Mouse (Mus musculus) forebrain, embryonic 14.5 days (tissue): ENCODE results near the gene Gm44596. TPM values are rescaled to one million over a fixed set of nuclear protein-coding genes. Genes with fewer than 3 reads are reported as not detected.

Experiments
- ATAC-seq: fragments of 200-750 bp; cut with Nextera tagmentation; 2 replicates; pipeline ENCODE4 v1.8.0; 2017; ENCODE audit warnings: mild to moderate bottlenecking, moderate library complexity
- DNase-seq: peaks from one replicate; pipeline ENCODE4 v3.0.0-alpha.2; 2015; ENCODE audit warnings: low spot score
- H3K27ac ChIP-seq: fragments of 300-500 bp; sonication (generic); 2 replicates; pipeline ENCODE4 v1.5.1; 2014; ENCODE audit warnings: low read depth, mild to moderate bottlenecking, control low read depth, low read length, moderate library complexity
- H3K27me3 ChIP-seq: fragments of 300-500 bp; sonication (generic); replicated peaks from 2 replicates; pipeline ENCODE4 v1.6.1; 2014; ENCODE audit warnings: low read length, control low read depth, mixed read lengths; ENCODE audit not compliant: control insufficient read depth, insufficient read depth
- H3K36me3 ChIP-seq: fragments of 300-500 bp; sonication (generic); 2 replicates; pipeline ENCODE4 v1.6.1; 2014; ENCODE audit warnings: low read length, control low read depth; ENCODE audit not compliant: control insufficient read depth, insufficient read depth
- H3K4me1 ChIP-seq: fragments of 300-500 bp; sonication (generic); 2 replicates; pipeline ENCODE4 v1.6.1; 2014; ENCODE audit warnings: antibody characterized with exemption, low read length, control low read depth; ENCODE audit not compliant: control insufficient read depth, insufficient read depth
- H3K4me2 ChIP-seq: fragments of 300-500 bp; sonication (generic); 2 replicates; pipeline ENCODE4 v1.6.1; 2014; ENCODE audit warnings: mild to moderate bottlenecking, control low read depth, low read length
- H3K4me3 ChIP-seq: fragments of 300-500 bp; sonication (generic); 2 replicates; pipeline ENCODE4 v1.5.1; 2014; ENCODE audit warnings: low read depth, low read length, control low read depth
- H3K9ac ChIP-seq: fragments of 300-500 bp; sonication (generic); 2 replicates; pipeline ENCODE4 v1.6.1; 2014; ENCODE audit warnings: mild to moderate bottlenecking, low read length, control low read depth, moderate library complexity
- H3K9me3 ChIP-seq: fragments of 300-500 bp; sonication (generic); replicated peaks from 2 replicates; pipeline ENCODE4 v1.6.1; 2016; ENCODE audit warnings: low read length, control low read depth, mixed read lengths; ENCODE audit not compliant: control insufficient read depth
- WGBS: fragments of 180-500 bp; shearing (Covaris S2); extraction: QIAGEN DNeasy Blood & Tissue Kit; methylation state at CpG from one replicate; pipeline ENCODE4 v1.1.7; 2014; 5-methylcytosine and 5-hydroxymethylcytosine counted together
- polyA plus RNA-seq: library from polyadenylated mRNA; unstranded; fragments of >200 nt; fragmentation: Nextera tagmentation; extraction: Ambion mirVana; gene quantifications from 2 replicates; pipeline ENCODE4 v1.2.1, GENCODE M21; 2014

Gm44596 gene
- polyA plus RNA-seq, 1 experiment from 2014 or later, result not detected

DNA sequence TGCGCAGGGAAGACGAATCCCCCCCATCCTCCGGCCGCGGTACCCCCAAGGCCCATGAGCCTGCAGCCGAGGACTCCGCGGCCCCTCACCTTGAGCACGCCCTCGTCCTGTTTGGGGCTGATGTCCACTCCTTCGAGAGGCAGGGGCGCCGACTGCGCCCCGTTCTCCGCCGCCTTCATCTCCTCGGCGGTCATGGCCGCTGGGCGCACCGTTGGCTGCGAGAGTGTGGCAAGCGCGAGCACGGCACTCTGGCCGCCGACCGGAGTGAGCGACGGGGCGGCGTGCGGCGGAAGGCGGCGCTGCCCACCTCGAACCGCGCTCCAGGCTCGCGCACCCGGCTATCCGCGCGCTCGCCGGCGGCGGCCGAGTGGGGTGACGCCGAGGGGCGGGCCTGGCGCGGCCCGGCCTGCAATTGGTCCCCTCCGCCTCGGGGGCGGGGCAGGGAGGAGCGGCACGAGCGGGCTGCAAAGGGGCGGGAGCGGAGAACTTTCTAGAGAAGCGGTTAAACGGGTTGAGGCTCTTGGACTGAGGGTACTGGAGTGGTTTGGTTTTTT lies 63.1 kb downstream of the Gm44596 start, which contains the start of gene Fkbp4:
TSS of gene Fkbp4 (minus strand) at position 361 of the 554 bp plus-strand sequence.
- Histone ChIP-seq H3K4me2 (peak within 1 kb of the TSS; percentile 68), H3K4me3 (peak within 1 kb of the TSS; percentile 98), H3K27ac (peak within 1 kb of the TSS; percentile 92), H3K27me3 (no peaks in the 10 kb centered on the region), H3K4me1 (peaks cover 11% of the 10 kb centered on the region), H3K36me3 (peaks cover 31% of the 10 kb centered on the region), H3K9ac (peak within 1 kb of the TSS; percentile 97), H3K9me3 (no peaks in the 10 kb centered on the region)
- ATAC-seq (peak; percentile 95), DNase-seq (peak; percentile 96)
- under 1% methylated on average over 65 of the region's 67 CpGs for WGBS

DNA sequence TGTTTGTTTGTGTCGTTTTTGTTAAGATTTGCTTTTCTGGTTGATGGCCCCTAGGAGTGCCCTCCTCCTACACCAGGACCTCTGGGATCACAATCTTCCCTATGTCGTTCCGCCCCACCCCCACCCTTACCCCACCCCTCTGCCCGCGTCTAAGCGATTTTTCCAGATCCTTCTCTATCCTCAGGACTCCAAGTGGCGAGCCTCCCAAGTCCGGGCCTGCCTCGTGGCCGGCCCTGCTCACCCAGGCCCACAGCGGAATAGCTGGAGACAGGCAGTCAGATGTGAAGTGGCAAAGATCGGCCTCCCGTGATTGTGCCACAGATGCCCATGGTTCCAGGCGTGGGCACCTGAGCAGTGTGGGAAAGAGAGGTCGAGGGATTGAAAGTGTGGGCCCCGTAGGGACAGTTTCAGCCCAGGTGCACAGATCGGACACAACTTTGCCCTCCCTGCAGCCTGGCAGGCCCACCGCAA lies 63.6 kb downstream of the Gm44596 start:
- H3K27ac ChIP-seq, result no peak overlapping the region
- H3K4me3 ChIP-seq, result peak overlapping the region; percentile 98
- H3K9me3 ChIP-seq, result no peaks in the 10 kb centered on the region
- DNase-seq (no peak), ATAC-seq (peak; percentile 54)
- 31% methylated on average over 18 of the region's 18 CpGs for WGBS
- H3K36me3 ChIP-seq, result peaks cover 26% of the 10 kb centered on the region
- H3K9ac ChIP-seq, result peak overlapping the region; percentile 97
- H3K4me1 ChIP-seq, result peaks cover 11% of the 10 kb centered on the region
- peak overlapping the region; percentile 68 for H3K4me2 ChIP-seq
- no peaks in the 10 kb centered on the region for H3K27me3 ChIP-seq

DNA sequence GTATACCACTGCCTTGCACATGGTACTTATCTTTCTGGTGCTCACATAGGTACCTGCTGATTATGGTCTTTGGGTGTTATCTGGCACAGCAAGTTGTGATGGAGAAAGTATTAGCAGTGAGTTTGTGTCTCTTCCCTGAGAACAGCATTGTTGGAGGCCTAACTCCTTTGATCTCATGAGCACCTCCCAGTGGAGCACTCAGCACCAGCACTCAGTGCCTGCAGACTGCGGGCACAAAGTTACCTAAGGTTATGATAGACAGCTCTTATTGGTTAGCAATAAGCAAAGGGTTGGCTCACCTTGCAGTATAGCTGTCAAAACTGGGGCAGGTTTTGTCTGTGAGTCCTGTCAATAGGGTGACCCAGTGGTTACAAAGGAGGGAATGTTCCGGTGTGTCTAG lies 64.9 kb downstream of the Gm44596 start:
- Histone ChIP-seq H3K9ac (no peak overlapping the region), H3K9me3 (no peaks in the 10 kb centered on the region), H3K4me1 (peaks cover 11% of the 10 kb centered on the region), H3K36me3 (peaks cover 13% of the 10 kb centered on the region), H3K27ac (no peak overlapping the region), H3K4me2 (no peak overlapping the region), H3K4me3 (no peak overlapping the region), H3K27me3 (no peaks in the 10 kb centered on the region)
- WGBS, result 95% methylated on average over 2 of the region's 2 CpGs
- ATAC-seq (no peak), DNase-seq (no peak)

DNA sequence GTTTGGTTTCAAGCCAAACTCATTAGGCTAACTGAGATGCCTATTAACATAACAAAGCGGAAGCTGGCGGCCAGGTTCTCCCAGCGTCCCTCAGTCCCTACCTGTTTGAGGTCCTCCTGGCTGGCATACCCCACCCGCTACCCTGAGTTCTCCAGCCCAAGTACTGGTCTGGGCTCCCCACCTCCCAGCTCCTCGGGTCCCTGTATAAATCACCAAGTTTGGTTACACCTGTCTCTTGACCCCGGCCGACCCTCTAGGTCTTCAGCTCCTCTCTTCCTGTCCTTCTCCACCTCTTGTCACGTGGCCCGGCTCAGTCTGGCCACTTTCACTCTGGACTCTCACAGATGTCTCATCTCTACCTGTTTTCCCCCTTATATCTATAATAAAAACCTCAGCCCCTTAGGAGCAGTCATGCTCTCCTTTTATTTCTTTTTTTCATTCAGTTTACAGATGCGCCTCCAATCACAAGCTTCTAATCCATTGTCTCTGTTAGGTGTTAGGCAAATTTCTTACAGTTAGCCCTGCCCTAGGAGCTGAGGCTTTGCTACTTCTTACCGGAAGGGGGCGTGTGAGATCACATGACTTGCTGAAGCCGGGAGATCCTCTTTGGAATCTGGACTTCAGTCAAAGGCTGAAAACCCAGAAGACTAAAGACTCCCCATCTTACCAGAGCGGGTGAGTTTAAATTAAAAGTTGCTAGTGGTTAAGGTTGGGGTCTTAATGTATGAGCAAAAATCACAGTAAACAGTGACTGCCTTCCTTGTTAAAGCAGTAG lies 70.6 kb downstream of the Gm44596 start:
- no peak overlapping the region for H3K27ac ChIP-seq
- H3K9ac ChIP-seq, result no peak overlapping the region
- H3K4me1 ChIP-seq, result peaks cover 6% of the 10 kb centered on the region; the same call in 1 of the 2 replicates
- peak overlapping the region; percentile 30 for H3K4me2 ChIP-seq
- no peaks in the 10 kb centered on the region for H3K9me3 ChIP-seq
- H3K4me3 ChIP-seq, result no peak overlapping the region
- 12% methylated on average over 14 of the region's 14 CpGs for WGBS
- peak; percentile 79 for ATAC-seq
- no peaks in the 10 kb centered on the region for H3K27me3 ChIP-seq
- DNase-seq, result peak; percentile 80
- H3K36me3 ChIP-seq, result no peaks in the 10 kb centered on the region

DNA sequence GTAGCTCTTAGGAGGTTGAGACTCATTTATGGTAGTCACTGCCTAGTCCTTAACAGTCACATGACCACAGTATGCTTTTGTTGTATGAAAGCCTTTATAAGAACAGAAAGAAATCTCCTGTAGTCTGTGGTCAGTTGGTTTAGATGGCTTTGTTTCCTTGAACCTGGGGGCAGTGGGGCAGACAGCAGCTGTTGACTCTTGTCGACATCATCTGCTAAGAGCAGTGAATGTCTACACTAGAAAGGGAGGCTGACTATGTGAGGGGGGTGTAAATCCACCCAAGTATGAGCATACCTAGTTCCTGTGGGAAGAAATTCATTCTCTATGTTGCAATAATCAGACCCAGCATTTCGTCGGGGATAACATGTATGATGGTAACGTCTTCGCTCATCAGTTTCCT lies 71.8 kb downstream of the Gm44596 start:
- H3K4me1 ChIP-seq, result peaks cover 6% of the 10 kb centered on the region; the same call in 1 of the 2 replicates
- H3K27ac ChIP-seq, result no peak overlapping the region
- H3K36me3 ChIP-seq, result no peaks in the 10 kb centered on the region
- ATAC-seq, result no peak
- 97% methylated on average over 5 of the region's 5 CpGs for WGBS
- no peak overlapping the region for H3K4me2 ChIP-seq
- no peaks in the 10 kb centered on the region for H3K27me3 ChIP-seq
- no peaks in the 10 kb centered on the region for H3K9me3 ChIP-seq
- H3K4me3 ChIP-seq, result no peak overlapping the region
- H3K9ac ChIP-seq, result no peak overlapping the region
- no peak for DNase-seq

DNA sequence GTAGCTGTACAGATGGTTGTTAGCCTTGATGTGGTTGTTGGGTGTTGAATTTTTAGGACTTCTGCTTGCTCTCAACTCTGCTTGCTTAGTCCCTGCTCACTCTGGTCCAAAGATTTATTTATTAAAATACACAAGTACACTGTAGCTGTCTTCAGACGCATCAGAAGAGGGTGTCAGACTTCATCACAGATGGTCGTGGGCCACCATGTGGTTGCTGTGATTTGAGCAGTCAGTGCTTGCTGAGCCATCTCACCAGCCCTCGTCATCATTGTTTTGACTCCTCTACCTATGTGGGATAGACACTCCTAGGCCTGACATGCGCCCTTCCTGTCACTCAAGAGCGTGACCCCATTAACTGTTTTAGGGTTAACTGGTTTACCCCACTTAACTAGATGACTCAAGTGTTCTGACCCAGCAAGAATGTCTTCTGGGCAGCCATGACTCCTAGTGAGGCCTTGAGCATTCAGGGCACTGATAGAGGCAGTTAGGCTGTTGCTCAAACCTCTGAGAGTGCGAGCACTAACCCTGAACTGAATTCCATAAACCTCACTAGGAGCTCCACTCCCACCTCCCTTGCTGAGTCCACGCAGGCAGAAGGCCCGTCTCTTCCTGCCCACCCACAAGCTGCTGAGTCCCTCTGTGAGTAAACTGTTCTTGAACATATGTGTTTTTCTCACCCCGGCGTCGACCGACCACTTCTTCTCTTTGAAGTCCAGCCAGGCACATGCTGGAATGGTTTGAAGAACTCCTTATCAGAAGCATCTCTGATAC lies 80.7 kb downstream of the Gm44596 start:
- H3K9me3 ChIP-seq, result no peaks in the 10 kb centered on the region

More for the DNA sequence above, 80.7 kb downstream of the Gm44596 start:
- Histone ChIP-seq H3K4me2 (no peak overlapping the region), H3K36me3 (no peaks in the 10 kb centered on the region), H3K27me3 (no peaks in the 10 kb centered on the region), H3K4me1 (no peaks in the 10 kb centered on the region), H3K4me3 (no peak overlapping the region), H3K27ac (no peak overlapping the region), H3K9ac (no peak overlapping the region)
- no peak for DNase-seq
- 84% methylated on average over 12 of the region's 12 CpGs for WGBS
- no peak for ATAC-seq

Other genes with a start within 250 kb of the Gm44596 start
- gene Tspan9, start 231.9 kb upstream of the Gm44596 start, polyA plus RNA-seq, result 23.0 and 36.2 TPM in 2 replicates
- 0.18 and 0.37 TPM in 2 replicates for gene Tead4, start 74.7 kb upstream of the Gm44596 start, polyA plus RNA-seq
- gene Tulp3, start 19.7 kb upstream of the Gm44596 start, polyA plus RNA-seq, result 10.4 and 11.5 TPM in 2 replicates
- gene Rhno1, start 12.6 kb upstream of the Gm44596 start, polyA plus RNA-seq, result 128 and 131 TPM in 2 replicates
- gene Foxm1, start 12.5 kb upstream of the Gm44596 start, polyA plus RNA-seq, result 18.4 and 21.5 TPM in 2 replicates
- gene Tex52, start within 50 bp of the Gm44596 start, polyA plus RNA-seq, result 0.32 and 0.61 TPM in 2 replicates
- gene Nrip2, start 23.8 kb downstream of the Gm44596 start, polyA plus RNA-seq, result 4.7 TPM in 2 replicates
- gene Itfg2, start 49.4 kb downstream of the Gm44596 start, polyA plus RNA-seq, result 28.0 and 32.1 TPM in 2 replicates
- gene Fkbp4, start 63.2 kb downstream of the Gm44596 start, polyA plus RNA-seq, result 366 and 400 TPM in 2 replicates
- gene Pzp, start 151.2 kb downstream of the Gm44596 start, polyA plus RNA-seq, result not detected in 2 replicates
- gene A2ml1, start 206.1 kb downstream of the Gm44596 start, polyA plus RNA-seq, result 2.8 and 3.3 TPM in 2 replicates
- not detected in 2 replicates for gene Klrb1a, start 248.0 kb downstream of the Gm44596 start, polyA plus RNA-seq